Mouse (Mus musculus) hindbrain, embryonic 16.5 days (tissue): ENCODE data around the gene Ccdc106. TPM values are rescaled to one million over a fixed set of nuclear protein-coding genes. Genes with fewer than 3 reads are reported as not detected.

Experiments
- ATAC-seq: fragments of 200-750 bp; cut with Nextera tagmentation; 2 replicates; pipeline ENCODE4 v1.8.0; 2017; ENCODE audit warnings: moderate TSS enrichment, moderate library complexity
- H3K27ac ChIP-seq: fragments of 300-500 bp; sonication (generic); 2 replicates; pipeline ENCODE4 v1.5.1; 2014; ENCODE audit warnings: low read depth, mild to moderate bottlenecking, control low read depth, low read length, moderate library complexity
- H3K27me3 ChIP-seq: fragments of 300-500 bp; sonication (generic); replicated peaks from 2 replicates; pipeline ENCODE4 v1.6.1; 2014; ENCODE audit warnings: low read length; ENCODE audit not compliant: control insufficient read depth, insufficient read depth
- H3K36me3 ChIP-seq: fragments of 300-500 bp; sonication (generic); 2 replicates; pipeline ENCODE4 v1.6.1; 2014; ENCODE audit warnings: mild to moderate bottlenecking, low read length, moderate library complexity, mixed read lengths; ENCODE audit not compliant: control insufficient read depth, insufficient read depth
- H3K4me1 ChIP-seq: fragments of 300-500 bp; sonication (generic); 2 replicates; pipeline ENCODE4 v1.6.1; 2014; ENCODE audit warnings: low read depth, low read length; ENCODE audit not compliant: control insufficient read depth, insufficient read depth
- H3K4me2 ChIP-seq: fragments of 300-500 bp; sonication (generic); 2 replicates; pipeline ENCODE4 v1.6.1; 2014; ENCODE audit warnings: mild to moderate bottlenecking, low read length, control low read depth, moderate library complexity
- H3K4me3 ChIP-seq: fragments of 300-500 bp; sonication (generic); 2 replicates; pipeline ENCODE4 v1.5.1; 2014; ENCODE audit warnings: mild to moderate bottlenecking, low read length, control low read depth, moderate library complexity
- H3K9ac ChIP-seq: fragments of 300-500 bp; sonication (generic); 2 replicates; pipeline ENCODE4 v1.6.1; 2014; ENCODE audit warnings: low read depth, mild to moderate bottlenecking, control low read depth, low read length, moderate library complexity
- H3K9me3 ChIP-seq: fragments of 300-500 bp; sonication (generic); 2 replicates; pipeline ENCODE4 v1.6.1; 2014; ENCODE audit warnings: mild to moderate bottlenecking, low read length, moderate library complexity; ENCODE audit not compliant: control insufficient read depth
- WGBS: fragments of 180-500 bp; shearing (Covaris S2); extraction: QIAGEN DNeasy Blood & Tissue Kit; methylation state at CpG from one replicate; pipeline ENCODE4 v1.1.7; 2014; 5-methylcytosine and 5-hydroxymethylcytosine counted together
- polyA plus RNA-seq: library from polyadenylated mRNA; unstranded; fragments of >200 nt; fragmentation: Nextera tagmentation; extraction: Ambion mirVana; gene quantifications from 2 replicates; pipeline ENCODE4 v1.2.1, GENCODE M21; 2015

Ccdc106 gene
- polyA plus RNA-seq, 1 experiment from 2014 or later, result 74.5 TPM

- H3K9ac ChIP-seq, result no peak overlapping the region
- H3K36me3 ChIP-seq, result peaks cover 33% of the 10 kb centered on the region
- WGBS, result 88% methylated on average over 6 of the region's 6 CpGs
- ATAC-seq, result no peak
- no peaks in the 10 kb centered on the region for H3K9me3 ChIP-seq
- H3K4me1 ChIP-seq, result no peaks in the 10 kb centered on the region; the same call in 1 of the 2 replicates
- H3K27me3 ChIP-seq, result no peaks in the 10 kb centered on the region
- no peak overlapping the region for H3K4me2 ChIP-seq
- no peak overlapping the region for H3K4me3 ChIP-seq
- no peak overlapping the region for H3K27ac ChIP-seq
These were observed 72.0 kb downstream of the Ccdc106 start for GRCm38 (mm10) chr7:5092381-5092780.

DNA sequence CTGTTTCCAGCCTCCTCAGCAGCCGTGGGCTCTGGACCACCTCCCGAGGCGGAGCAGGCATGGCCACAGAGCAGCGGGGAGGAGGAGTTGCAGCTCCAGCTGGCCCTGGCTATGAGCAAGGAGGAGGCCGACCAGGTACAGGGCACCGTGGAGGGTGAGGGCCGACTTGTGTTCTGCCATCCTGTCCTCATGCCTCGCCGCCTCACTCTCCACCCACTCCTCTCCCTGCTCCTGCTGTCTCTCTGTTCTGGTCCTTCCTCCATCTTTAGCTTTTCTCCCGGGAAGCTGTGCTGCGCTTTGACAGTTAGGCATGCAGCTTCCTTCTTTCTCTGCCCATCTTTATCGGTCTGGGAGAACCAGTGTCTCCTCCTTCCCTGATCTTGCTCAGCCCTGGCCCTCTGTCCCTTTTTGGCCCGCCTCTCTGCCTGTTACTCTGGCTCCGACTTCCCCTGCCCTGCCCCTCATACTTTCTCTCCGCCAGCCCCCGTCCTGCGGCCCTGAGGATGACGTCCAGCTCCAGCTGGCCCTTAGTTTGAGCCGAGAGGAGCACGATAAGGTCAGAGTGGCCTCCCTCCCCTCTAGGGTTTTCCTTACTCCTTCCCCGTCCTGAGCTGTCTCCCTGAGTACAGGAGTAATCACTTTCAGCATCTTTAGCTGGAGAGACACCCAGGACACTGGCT, 72.6 kb downstream of the Ccdc106 start:
- Histone ChIP-seq H3K36me3 (peaks cover 37% of the 10 kb centered on the region), H3K27me3 (no peaks in the 10 kb centered on the region), H3K9ac (no peak overlapping the region), H3K4me2 (no peak overlapping the region), H3K4me1 (no peaks in the 10 kb centered on the region), H3K4me3 (no peak overlapping the region), H3K27ac (no peak overlapping the region), H3K9me3 (no peaks in the 10 kb centered on the region)
- WGBS, result 87% methylated on average over 21 of the region's 21 CpGs
- ATAC-seq, result no peak

- Histone ChIP-seq H3K36me3 (peaks cover 34% of the 10 kb centered on the region), H3K27ac (no peak overlapping the region), H3K4me2 (no peak overlapping the region), H3K4me1 (no peaks in the 10 kb centered on the region), H3K9me3 (no peaks in the 10 kb centered on the region), H3K4me3 (no peak overlapping the region), H3K9ac (no peak overlapping the region), H3K27me3 (no peaks in the 10 kb centered on the region)
- ATAC-seq, result no peak
- 96% methylated on average over 5 of the region's 5 CpGs for WGBS
These were observed 78.4 kb downstream of the Ccdc106 start for GRCm38 (mm10) chr7:5098769-5099168.

DNA sequence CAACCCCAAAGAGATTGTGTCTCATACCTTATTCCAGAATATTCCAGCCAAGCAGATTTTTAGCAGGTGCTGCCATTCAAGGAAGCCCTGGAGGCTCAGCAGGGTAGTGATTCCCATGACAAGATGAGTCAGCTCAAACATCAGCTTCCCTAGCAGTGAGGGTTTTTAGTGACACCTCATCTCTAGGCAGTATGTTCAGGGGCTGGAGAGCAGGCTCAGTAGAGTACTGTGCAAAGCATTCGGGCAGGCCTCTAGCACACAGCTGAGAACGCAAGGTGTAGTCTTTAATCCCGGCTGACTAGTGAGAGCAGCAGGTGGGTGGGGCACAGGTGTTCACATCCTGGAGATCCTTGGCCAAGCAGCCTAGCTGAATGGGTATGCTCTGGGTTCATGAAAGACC, 79.4 kb downstream of the Ccdc106 start:
- ATAC-seq, result no peak
- no peaks in the 10 kb centered on the region for H3K27me3 ChIP-seq
- H3K27ac ChIP-seq, result no peak overlapping the region
- no peak overlapping the region for H3K9ac ChIP-seq
- H3K4me2 ChIP-seq, result no peak overlapping the region
- H3K4me3 ChIP-seq, result no peak overlapping the region
- peaks cover 28% of the 10 kb centered on the region for H3K36me3 ChIP-seq
- no peaks in the 10 kb centered on the region for H3K9me3 ChIP-seq
- no peaks in the 10 kb centered on the region for H3K4me1 ChIP-seq
- WGBS, result 88% methylated on average over 3 of the region's 3 CpGs

GRCm38 (mm10) chr7:5101066-5101663, 80.8 kb downstream of the Ccdc106 start:
- no peaks in the 10 kb centered on the region for H3K9me3 ChIP-seq
- peaks cover 15% of the 10 kb centered on the region for H3K36me3 ChIP-seq
- H3K4me1 ChIP-seq, result no peaks in the 10 kb centered on the region
- no peak overlapping the region for H3K9ac ChIP-seq
- no peak; the same call in 1 of the 2 replicates for ATAC-seq
- no peak overlapping the region for H3K27ac ChIP-seq
- H3K27me3 ChIP-seq, result no peaks in the 10 kb centered on the region
- no peak overlapping the region for H3K4me3 ChIP-seq
- H3K4me2 ChIP-seq, result no peak overlapping the region
- 91% methylated on average over 10 of the region's 10 CpGs for WGBS

- no peaks in the 10 kb centered on the region for H3K4me1 ChIP-seq
- H3K27me3 ChIP-seq, result no peaks in the 10 kb centered on the region
- H3K36me3 ChIP-seq, result peaks cover 6% of the 10 kb centered on the region; the same call in 1 of the 2 replicates
- H3K9me3 ChIP-seq, result no peaks in the 10 kb centered on the region
- no peak for ATAC-seq
- 90% methylated on average over 2 of the region's 2 CpGs for WGBS
- H3K4me2 ChIP-seq, result no peak overlapping the region
- no peak overlapping the region for H3K4me3 ChIP-seq
- no peak overlapping the region for H3K9ac ChIP-seq
- H3K27ac ChIP-seq, result no peak overlapping the region
These were observed 82.2 kb downstream of the Ccdc106 start for GRCm38 (mm10) chr7:5102564-5102963.

DNA sequence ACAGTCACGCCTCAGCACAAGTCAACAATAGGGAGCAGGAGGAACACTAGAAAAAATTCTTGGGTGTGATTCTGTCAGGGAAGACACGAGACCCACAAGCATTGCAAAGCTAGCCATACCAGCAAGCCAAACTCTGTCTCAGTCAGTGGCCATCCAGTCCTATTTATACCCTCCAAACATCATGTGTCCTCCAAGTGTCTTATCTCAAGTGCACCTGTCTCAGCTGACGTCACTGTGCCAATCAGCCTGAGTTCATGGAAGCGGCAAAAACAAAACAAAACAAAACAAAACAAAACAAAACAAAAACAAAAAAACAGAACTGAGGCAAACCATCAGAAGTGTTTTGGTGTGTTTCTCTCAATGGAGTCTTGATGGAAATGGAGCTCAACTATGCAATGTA, 87.9 kb downstream of the Ccdc106 start:
- no peak overlapping the region for H3K9ac ChIP-seq

GRCm38 (mm10) chr7:5109301-5109700, 88.9 kb downstream of the Ccdc106 start:
- Histone ChIP-seq H3K9me3 (no peaks in the 10 kb centered on the region), H3K27me3 (no peaks in the 10 kb centered on the region), H3K4me2 (no peak overlapping the region), H3K9ac (no peak overlapping the region), H3K27ac (no peak overlapping the region), H3K36me3 (no peaks in the 10 kb centered on the region), H3K4me3 (no peak overlapping the region), H3K4me1 (no peaks in the 10 kb centered on the region)
- no peak for ATAC-seq
- 83% methylated on average over 8 of the region's 8 CpGs for WGBS

More for the DNA sequence above, 87.9 kb downstream of the Ccdc106 start:
- Histone ChIP-seq H3K27ac (no peak overlapping the region), H3K4me3 (no peak overlapping the region), H3K4me2 (no peak overlapping the region), H3K9me3 (no peaks in the 10 kb centered on the region), H3K4me1 (no peaks in the 10 kb centered on the region), H3K27me3 (no peaks in the 10 kb centered on the region), H3K36me3 (no peaks in the 10 kb centered on the region)
- WGBS, result 84% methylated on average over 4 of the region's 4 CpGs
- ATAC-seq, result no peak
